Comparison of ENCODE assay signal across 14 mouse cellular contexts in the genomic region with DNA sequence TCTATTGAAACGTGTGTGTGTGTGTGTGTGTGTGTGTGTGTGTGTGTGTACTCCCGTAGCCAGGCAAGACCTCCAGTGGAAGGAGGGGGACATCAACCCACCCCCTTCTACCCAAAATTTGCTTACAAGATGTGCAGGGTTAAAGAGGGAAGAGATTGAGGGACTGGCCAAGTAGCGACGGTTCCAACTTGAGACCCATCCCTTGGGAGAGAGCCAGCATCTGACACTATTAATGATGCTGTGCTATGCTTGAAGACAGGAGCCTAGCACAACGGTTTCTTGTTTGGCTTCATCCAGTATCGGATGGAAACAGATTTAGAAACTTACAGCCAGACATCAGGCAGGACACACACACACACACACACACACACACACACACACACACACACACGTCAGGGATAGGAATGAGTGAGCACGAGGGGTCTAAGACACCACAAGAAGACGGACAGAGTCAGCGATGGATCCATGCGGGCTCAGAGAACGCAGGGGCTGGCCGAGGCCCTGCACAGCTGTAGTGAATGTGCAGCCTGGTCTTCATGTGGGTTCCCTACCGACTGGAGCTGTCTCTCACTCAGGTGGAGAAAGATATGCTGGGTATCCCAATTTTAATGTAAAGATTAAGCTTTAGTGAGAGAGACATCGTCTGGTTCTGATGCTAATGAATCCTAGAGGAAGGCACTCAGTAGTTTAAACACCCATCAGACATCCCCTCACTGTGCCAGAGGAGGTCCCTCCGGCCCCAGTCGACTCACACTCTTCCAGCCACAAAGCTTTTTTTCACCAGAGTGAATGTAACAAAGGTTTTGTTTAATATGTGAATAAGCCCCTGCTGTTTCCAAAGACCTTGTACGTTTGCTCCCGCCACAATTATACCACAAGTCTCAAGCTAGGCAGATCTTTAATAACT. TPM values are rescaled to one million over a fixed set of nuclear protein-coding genes. Genes with fewer than 3 reads are reported as not detected.
DNase-seq lines count a peak whose midpoint lies in the region; ATAC-seq lines count a peak whose summit lies in the region.
"Had no signal": no experiment of that assay in that cellular context is flagged by ENCODE, and none has a peak within 500 bp of the region (broad histone marks: within the 10 kb centered on the region; RNA-seq: fewer than 3 reads in every experiment).

No protein-coding gene starts in this region.

- H3K27ac ChIP-seq in hindbrain, embryonic 11.5 days (ENCODE audit: low read depth, low read length) = peak overlapping the region; percentile 33; the same call in 1 of the 2 replicates
- no peak overlapping the region for H3K27ac ChIP-seq in midbrain, embryonic 15.5 days

- intact Hi-C loops in left cerebral cortex, postnatal 10 days (cut with DNase I) = no loop called here

- 0 out of 2 replicates have a peak, but pooled peaks have one; percentile 38 for ATAC-seq in hindbrain, embryonic 11.5 days (ENCODE audit: low FRiP score)
- ATAC-seq in midbrain, embryonic 15.5 days (replicated peaks) = peak; percentile 39; the same call in 1 of the 2 replicates
- ATAC-seq in CD4-positive, CD25-positive, alpha-beta regulatory T cell, adult 4 months = no peak
- ATAC-seq: activated CD4-positive, CD25-positive, alpha-beta regulatory T cell, adult 4 months had no signal

- no peak overlapping the region for H3K4me3 ChIP-seq in hindbrain, embryonic 11.5 days (ENCODE audit: low read depth, low read length)
- no peak overlapping the region for H3K4me3 ChIP-seq in midbrain, embryonic 15.5 days
- H3K4me3 ChIP-seq: limb, embryonic 15.5 days had no signal

- H3K36me3 ChIP-seq in hindbrain, embryonic 11.5 days (ENCODE audit: control insufficient read depth, insufficient read depth, low read length) = no peaks in the 10 kb centered on the region
- H3K36me3 ChIP-seq in midbrain, embryonic 15.5 days (replicated peaks) = no peaks in the 10 kb centered on the region
- H3K36me3 ChIP-seq: limb, embryonic 15.5 days had no signal

- no peaks in the 10 kb centered on the region for H3K9me3 ChIP-seq in hindbrain, embryonic 11.5 days (ENCODE audit: control insufficient read depth, low read length)
- no peaks in the 10 kb centered on the region for H3K9me3 ChIP-seq in midbrain, embryonic 15.5 days
- H3K9me3 ChIP-seq: limb, embryonic 15.5 days had no signal

- H3K4me1 ChIP-seq in hindbrain, embryonic 11.5 days (replicated peaks; ENCODE audit: control insufficient read depth, insufficient read depth, low read length) = 0 out of 2 replicates have a peak, but pooled peaks cover 2% of the 10 kb centered on the region
- H3K4me1 ChIP-seq in midbrain, embryonic 15.5 days = no peaks in the 10 kb centered on the region

- DNase-seq in embryo, embryonic 11 days = peak; percentile 28
- DNase-seq in embryo, embryonic 10.5 days (ENCODE audit: low spot score) = no peak
- peak; percentile 59 for DNase-seq in ZHBTc4 (ENCODE audit: low read depth, low spot score)
- peak; percentile 18 for DNase-seq in hindbrain, embryonic 11.5 days (ENCODE audit: low spot score)
- no peak for DNase-seq in frontal cortex, adult 2 months (ENCODE audit: extremely low spot score in 1 of 2, low spot score in 1 of 2)
- DNase-seq in left cerebral cortex, postnatal 10 days (ENCODE audit: extremely low spot score in 1 of 2, low spot score in 2 of 2) = no peak
- DNase-seq: heart, adult 11 months; heart, postnatal 36 days; layer of hippocampus, postnatal 36 days had no signal

- H3K4me2 ChIP-seq in hindbrain, embryonic 11.5 days (replicated peaks; ENCODE audit: low read depth, low read length) = no peak overlapping the region
- no peak overlapping the region for H3K4me2 ChIP-seq in midbrain, embryonic 15.5 days
- H3K4me2 ChIP-seq: limb, embryonic 15.5 days had no signal

- no peak overlapping the region for H3K9ac ChIP-seq in hindbrain, embryonic 11.5 days (ENCODE audit: low read depth, low read length)
- no peak overlapping the region for H3K9ac ChIP-seq in midbrain, embryonic 15.5 days
- H3K9ac ChIP-seq: limb, embryonic 15.5 days had no signal

- no peaks in the 10 kb centered on the region for H3K27me3 ChIP-seq in hindbrain, embryonic 11.5 days (ENCODE audit: control insufficient read depth, insufficient read depth, low read length)
- H3K27me3 ChIP-seq in midbrain, embryonic 15.5 days (replicated peaks) = no peaks in the 10 kb centered on the region
- H3K27me3 ChIP-seq: limb, embryonic 15.5 days had no signal

- 56% methylated on average over 19 of the region's 19 CpGs for WGBS in hindbrain, embryonic 11.5 days
- 45% methylated on average over 19 of the region's 19 CpGs for WGBS in midbrain, embryonic 15.5 days

RNA-seq across cellular contexts. Expression of gene Laptm4a, which starts 22.3 kb away (rescaled TPM):
- polyA plus RNA-seq in hindbrain, embryonic 11.5 days (2014; fragmentation: Nextera tagmentation; extraction: Ambion mirVana) = 104 and 164 TPM in 2 replicates
- 171 and 181 TPM in 2 replicates for polyA plus RNA-seq in midbrain, embryonic 15.5 days (2015; fragmentation: Nextera tagmentation; extraction: Ambion mirVana)
- 229 and 243 TPM in 2 replicates for polyA plus RNA-seq in frontal cortex, adult 2 months (2012; rRNA removed)
- polyA plus RNA-seq in CD4-positive, CD25-positive, alpha-beta regulatory T cell, adult 4 months (2017; shearing (Covaris generic)) = 100 to 1,000 TPM; 127 to 169 TPM
- total RNA-seq in left cerebral cortex, postnatal 10 days (2021) = 100 to 1,000 TPM; 175 to 177 TPM

RNA-seq across cellular contexts. Expression of gene Matn3, which starts 48.6 kb away (rescaled TPM):
- 1.2 and 1.6 TPM in 2 replicates for polyA plus RNA-seq in hindbrain, embryonic 11.5 days (2014; fragmentation: Nextera tagmentation; extraction: Ambion mirVana)
- polyA plus RNA-seq in midbrain, embryonic 15.5 days (2015; fragmentation: Nextera tagmentation; extraction: Ambion mirVana) = 0.19 TPM in 1 of 2 replicates, not detected in the other
- 0.08 TPM in 2 replicates for polyA plus RNA-seq in frontal cortex, adult 2 months (2012; rRNA removed)
- not detected for polyA plus RNA-seq in CD4-positive, CD25-positive, alpha-beta regulatory T cell, adult 4 months (2017; shearing (Covaris generic))
- total RNA-seq in left cerebral cortex, postnatal 10 days (2021) = under 1 TPM; 0.17 to 0.18 TPM
- total RNA-seq: heart, postnatal 36 days; layer of hippocampus, postnatal 36 days had no signal
- polyA plus RNA-seq: activated CD4-positive, CD25-positive, alpha-beta regulatory T cell, adult 4 months; small intestine, adult 2 months had no signal

Comparison
In these comparisons a context has a peak if more than half of its experiments do, and no peak if none do; other contexts are left out.
1. DNase-seq: peak in embryo, embryonic 11 days (single experiment), ZHBTc4 (single experiment) and hindbrain, embryonic 11.5 days (single experiment); none in embryo, embryonic 10.5 days (single experiment), frontal cortex, adult 2 months (0 of 2) and left cerebral cortex, postnatal 10 days (0 of 2).